Mouse (Mus musculus): ENCODE results near the gene Cxcr5. TPM values are rescaled to one million over a fixed set of nuclear protein-coding genes. Genes with fewer than 3 reads are reported as not detected.
A peak's percentile ranks its signal among the peaks of the same experiment; 100 is the strongest.

Gene Cxcr5
- total RNA-seq, 1 experiment from 2014 or later = 0.18 TPM

DNA sequence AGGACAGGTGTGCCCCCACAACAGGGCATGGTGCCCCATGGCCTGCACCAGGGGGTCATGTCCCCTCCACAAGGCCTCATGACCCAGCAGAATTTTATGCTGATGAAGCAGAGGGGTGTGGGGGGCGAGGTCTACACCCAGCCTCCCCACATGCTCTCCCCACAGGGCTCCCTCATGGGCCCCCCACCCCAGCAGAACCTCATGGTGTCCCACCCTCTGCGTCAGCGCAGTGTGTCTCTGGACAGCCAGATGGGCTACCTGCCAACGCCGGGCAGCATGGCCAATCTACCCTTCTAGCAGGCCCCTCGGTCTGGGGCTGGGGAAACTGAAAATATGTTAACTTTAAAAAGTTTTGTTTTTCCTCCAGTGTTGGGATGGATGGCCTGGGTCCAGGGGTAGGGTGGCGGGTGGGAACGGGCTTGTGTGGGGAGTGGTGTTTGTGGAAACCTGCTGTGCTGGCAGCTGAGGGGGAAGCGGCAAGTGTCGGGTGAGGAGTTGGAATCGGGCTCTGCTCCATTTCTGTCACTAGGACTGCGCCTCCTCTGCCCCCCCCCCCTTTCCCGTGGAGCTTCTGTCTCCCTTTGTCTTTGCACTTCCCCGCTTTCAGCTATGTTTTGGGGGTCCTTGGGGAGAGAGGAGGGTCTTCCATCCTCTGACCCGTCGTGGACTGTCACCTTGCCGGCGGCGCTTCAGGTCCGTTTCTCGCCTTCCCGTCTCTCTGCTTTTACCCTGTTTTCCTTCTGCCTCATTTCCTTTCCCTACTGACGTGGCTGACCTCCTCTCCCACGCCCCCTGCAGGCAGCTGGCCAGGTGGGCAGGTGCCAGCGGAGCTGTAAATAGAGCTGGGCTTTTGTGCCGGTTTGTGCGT is 52.0 kb downstream of the Cxcr5 start:
- peak; percentile 92 for DNase-seq

DNA sequence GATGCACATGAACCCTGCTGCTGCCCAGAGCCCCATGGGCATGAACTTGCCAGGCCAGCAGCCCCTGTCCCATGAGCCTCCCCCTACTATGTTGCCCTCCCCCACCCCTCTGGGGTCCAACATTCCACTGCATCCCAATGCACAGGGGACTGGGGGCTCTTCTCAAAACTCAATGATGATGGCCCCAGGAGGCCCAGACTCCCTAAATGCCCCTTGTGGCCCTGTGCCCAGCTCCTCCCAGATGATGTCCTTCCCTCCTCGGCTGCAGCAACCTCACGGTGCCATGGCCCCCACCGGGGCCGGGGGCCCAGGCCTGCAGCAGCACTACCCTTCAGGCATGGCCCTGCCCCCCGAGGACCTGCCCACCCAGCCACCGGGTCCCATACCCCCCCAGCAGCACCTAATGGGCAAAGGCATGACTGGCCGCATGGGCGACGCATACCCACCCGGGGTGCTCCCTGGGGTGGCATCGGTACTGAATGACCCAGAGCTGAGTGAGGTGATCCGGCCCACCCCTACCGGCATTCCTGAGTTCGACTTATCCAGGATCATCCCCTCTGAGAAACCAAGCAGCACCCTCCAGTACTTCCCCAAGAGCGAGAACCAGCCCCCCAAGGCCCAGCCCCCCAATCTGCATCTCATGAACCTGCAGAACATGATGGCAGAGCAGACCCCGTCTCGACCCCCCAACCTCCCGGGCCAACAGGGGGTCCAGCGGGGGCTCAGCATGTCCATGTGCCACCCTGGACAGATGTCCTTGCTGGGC is 52.8 kb downstream of the Cxcr5 start:
- no peak for DNase-seq

DNA sequence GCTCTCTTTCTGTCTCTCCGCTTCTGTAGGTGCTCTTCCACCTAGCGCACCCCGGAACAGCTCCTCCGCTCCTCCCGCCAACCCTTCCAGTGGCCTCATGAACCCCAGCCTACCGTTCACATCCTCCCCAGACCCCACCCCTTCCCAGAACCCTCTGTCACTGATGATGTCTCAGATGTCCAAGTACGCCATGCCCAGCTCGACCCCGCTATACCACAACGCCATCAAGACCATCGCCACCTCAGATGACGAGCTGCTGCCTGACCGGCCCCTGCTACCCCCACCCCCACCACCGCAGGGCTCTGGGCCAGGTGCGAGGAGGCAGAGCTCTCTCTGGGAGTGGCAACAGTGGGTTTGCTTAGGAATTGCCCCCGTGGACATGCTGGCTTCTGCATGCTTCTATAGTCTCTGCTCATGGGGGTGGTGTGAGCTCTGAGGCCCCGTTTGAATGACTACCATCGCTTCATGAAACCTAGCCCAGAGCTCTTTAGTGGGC is 53.5 kb downstream of the Cxcr5 start:
- DNase-seq = no peak

DNA sequence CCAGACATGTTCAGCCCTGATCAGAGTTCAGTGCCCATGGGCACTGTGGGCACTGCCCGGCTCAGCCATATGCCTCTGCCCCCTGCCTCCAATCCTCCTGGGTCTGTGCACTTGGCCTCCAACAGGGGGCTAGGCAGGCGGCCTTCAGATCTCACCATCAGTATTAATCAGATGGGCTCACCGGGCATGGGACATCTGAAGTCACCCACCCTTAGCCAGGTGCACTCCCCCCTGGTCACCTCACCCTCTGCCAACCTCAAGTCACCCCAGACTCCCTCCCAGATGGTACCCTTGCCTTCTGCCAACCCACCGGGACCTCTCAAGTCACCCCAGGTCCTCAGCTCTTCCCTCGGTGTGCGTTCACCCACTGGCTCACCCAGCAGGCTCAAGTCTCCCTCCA is 54.3 kb downstream of the Cxcr5 start:
- no peak for DNase-seq

DNA sequence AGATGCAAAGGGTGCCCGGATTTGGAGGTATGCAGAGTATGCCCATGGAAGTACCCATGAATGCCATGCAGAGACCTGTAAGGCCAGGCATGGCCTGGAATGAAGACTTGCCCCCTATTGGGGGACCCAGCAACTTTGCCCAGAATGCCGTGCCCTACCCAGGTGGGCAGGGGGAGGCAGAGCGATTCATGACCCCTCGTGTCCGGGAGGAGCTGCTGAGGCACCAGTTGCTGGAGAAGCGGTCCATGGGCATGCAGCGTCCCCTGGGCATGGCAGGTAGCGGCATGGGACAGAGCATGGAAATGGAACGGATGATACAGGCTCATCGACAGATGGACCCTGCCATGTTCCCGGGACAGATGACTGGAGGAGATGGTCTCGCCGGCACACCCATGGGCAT is 55.1 kb downstream of the Cxcr5 start:
- DNase-seq = no peak

DNA sequence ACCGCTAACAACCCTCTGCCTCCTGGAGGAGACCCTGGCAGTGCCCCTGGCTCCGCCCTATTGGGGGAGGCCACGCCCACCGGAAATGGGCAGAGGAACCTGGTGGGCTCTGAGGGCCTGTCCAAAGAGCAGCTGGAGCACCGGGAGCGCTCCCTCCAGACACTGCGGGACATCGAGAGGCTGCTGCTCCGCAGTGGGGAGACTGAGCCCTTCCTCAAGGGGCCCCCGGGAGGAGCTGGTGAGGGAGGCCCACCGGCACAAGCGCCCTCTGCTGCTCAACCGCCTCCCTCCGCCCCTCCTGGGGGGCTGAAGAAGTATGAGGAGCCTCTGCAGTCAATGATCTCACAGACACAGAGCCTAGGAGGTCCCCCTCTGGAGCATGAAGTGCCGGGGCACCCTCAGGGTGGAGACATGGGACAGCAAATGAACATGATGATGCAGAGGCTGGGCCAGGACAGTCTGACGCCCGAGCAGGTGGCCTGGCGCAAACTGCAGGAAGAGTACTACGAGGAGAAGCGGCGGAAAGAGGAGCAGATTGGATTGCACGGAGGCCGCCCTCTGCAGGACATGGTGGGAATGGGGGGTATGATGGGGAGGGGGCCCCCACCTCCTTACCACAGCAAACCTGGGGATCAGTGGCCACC is 55.7 kb downstream of the Cxcr5 start:
- DNase-seq = no peak

DNA sequence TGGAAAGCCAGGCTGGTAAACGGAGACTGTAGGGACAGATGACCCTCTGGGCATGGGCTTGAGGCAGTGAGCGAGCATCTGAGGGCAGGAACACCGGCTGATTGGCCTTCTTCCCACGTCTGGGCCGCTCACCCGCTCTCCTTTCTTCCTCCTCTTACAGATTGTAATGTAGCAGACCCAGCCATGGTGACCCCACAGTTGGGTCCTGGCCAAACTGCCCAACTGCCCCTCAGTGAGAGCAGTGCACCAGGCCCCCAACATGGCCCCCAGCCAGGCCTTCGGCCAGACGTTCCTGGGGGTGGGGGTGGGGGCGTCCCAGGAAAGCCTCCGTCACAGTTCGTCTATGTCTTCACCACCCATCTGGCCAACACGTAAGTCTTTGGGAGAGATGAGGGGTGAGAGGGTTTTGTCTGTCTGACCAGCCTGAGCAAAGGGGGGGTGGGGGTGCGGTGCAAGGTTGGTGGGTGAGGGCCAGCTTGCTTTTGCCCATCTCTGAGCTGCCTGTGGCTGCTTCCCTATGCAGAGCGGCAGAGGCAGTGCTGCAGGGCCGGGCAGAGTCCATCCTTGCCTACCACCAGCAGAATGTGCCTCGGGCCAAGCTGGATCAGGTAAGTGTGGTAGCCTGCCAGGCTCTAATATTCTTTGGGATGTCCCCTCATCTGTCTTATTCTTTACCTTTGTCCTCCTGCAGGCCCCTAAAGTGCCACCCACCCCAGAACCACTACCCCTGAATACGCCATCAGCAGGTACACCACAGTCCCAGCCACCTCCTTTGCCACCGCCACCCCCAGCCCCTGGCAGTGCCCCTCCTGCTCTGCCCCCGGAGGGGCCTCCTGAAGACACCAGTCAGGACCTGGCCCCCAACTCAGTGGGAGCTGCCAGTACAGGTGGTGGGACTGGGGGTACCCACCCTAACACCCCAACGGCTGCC is 56.5 kb downstream of the Cxcr5 start:
- no peak for DNase-seq

DNA sequence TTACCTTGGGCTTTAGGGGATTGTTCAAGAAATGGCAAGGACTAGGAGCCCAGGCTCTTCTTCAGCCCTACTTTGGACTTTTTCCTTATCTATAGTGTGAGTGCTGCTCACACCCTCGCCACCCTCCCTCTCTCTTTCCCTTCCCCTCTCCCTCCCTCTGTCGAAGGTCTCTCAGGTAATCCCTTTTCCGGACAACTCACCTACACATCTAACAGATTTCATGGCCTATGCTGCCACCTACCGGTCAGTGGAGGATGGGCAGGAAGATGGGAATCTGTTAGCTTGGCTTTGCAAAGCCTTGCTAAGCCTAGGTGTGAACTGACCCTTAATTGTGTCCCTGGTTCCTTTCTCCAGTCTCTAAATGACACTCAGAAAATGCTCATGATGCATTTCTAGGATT is 59.7 kb downstream of the Cxcr5 start:
- peak; percentile 77 for DNase-seq

DNA sequence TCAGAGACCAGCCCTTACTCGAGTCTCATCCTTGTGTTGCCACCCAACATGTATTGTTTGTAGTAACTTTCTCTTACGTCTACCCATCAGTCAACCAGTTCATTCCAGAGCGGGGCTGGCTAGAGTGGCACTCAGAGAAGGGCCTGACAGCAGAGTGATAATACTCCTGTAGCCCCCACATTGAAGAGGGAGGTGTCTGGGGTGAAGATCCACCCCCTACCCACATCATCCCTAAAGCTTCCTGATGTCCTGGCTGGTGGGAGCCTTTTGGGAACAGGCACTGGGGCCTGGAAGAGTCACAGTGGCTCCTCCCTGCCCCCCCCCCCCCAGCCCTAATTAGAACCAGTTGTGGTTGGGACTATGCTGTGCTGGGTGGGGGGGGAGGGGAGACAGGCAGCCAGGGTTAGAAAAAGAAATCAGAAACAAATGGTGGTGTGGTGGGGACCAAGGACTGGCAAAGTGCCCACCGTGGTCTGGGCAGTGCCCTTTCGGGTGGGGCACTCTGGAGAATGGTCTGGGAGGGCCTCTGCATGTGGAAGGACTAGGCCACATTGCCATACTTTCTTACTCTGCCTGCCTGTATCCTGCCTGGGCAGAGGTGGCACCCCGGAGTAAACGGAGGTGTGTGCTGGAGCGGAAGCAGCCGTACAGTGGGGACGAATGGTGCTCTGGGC is 60.3 kb downstream of the Cxcr5 start:
- DNase-seq = no peak

DNA sequence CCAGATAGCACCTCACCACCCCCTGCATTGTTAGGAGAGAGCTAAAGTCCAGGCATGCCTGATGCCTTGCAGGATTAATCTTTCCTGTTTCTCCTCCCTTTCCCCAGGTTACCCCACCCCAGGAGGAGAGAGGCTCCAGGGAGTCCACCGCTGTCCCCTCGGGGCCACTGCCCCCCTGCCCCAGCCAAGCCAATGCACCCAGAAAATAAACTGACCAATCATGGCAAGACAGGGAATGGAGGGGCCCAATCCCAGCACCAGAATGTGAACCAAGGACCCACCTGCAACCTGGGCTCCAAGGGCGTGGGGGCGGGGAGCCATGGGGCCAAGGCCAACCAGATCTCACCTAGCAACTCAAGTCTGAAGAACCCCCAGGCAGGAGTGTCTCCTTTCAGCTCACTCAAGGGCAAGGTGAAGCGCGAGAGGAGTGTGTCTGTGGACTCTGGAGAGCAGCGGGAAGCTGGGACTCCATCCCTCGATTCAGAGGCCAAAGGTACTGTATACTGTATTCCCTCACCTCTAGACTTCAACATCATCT is 61.0 kb downstream of the Cxcr5 start:
- DNase-seq = no peak

DNA sequence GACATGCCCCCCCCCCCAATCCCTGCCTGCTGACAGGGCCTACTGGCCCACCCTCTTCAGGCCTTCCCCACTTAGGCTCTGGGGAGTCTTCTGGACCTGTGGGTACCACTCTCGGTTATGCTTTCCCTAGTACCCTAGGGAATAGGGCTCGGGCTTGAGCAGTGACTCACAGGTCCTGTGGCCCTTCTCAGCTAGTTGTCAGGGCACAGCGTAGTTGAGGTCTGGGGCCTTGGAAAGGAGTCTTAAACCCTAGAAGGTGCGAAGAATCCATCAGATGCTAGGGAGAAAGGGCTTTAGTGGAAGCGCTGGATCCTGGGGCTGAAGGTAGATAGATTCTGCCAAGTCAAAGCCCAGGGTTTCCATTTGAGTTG is 61.5 kb downstream of the Cxcr5 start:
- DNase-seq = no peak

DNA sequence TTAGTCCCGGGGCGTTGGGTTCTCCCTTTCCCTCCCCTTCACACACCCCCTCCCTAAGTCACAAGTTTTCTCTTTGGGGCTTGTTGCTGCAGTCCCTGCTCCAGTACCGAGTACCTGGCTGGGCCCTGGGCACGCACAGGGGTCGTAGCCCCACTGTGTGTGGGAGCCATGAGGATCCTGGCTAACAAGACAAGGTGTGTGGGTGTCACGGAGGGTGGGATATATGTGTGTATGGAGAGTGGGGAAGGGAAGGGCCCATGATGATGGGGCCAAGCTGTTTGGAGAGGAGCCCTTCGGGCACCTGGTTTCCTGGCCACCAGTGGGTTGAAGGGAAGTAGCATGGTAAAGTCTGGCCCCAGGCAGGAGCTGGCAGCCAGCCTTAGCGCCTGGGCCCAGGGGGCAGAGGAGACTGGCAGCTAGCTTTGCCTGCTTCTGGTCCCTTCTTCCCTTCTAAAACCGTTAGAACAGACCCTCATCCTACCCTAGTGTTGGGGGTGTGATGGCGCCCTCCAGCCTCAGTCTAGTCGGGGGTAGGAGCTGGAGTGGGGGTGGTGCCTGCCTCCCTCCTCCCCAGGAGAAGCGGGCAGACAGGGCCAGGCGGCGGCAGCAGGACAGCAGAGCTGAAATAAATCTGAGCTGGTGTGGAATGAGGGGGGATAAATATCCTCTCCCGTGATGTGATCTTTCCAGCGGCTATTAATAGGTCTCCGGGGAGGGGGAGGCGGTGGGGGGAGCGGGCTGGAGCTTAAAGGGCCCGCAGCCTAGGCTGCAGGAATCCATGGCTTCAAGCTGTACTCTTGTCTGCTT is 62.1 kb downstream of the Cxcr5 start:
- DNase-seq = no peak

DNA sequence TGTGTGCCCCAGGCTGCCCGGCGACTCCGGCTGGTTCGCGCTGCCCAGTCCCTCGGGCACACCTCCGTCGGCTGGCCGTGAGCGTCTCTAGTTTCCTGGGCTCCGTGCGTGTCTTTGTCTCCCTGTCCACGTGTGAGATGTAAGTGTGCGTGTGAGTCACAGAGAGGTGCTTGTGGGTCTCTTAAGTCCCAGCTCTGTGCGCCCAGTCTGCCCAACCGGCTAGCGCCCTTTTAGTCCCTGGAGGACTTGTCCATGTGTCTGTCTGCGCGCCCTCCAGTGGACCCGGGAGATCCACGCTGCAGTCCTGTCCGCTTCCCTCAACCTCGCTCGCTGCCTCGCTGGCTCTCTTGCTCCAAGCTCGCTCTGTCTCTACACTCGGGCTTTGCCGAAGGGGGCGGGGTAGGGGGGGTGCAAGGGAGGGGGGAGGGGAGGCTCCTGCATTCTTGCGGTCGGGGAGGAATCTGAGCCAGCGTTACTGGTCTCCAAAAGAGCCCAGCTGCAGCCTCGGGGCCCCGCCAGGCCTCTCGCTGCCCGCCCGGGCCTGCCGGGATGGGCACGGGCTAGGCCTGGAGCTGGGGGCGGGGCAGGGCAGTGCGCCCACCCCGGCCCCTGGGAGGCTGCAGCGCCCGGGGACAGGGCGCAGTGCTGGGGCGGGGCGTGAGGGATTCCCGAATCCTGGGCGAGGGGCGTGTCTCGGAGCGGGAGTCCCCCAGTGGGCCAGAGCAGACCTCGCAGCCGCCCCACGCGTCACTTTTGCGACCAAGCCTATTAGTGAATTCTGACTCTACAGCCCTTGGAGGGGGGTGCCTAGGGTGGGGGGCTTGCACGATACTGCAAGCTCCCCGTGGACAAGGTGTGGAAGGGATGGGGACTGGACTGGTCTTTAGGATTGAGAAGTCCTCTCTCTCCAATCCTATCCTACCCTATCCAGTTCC is 63.0 kb downstream of the Cxcr5 start:
- peak; percentile 79 for DNase-seq

DNA sequence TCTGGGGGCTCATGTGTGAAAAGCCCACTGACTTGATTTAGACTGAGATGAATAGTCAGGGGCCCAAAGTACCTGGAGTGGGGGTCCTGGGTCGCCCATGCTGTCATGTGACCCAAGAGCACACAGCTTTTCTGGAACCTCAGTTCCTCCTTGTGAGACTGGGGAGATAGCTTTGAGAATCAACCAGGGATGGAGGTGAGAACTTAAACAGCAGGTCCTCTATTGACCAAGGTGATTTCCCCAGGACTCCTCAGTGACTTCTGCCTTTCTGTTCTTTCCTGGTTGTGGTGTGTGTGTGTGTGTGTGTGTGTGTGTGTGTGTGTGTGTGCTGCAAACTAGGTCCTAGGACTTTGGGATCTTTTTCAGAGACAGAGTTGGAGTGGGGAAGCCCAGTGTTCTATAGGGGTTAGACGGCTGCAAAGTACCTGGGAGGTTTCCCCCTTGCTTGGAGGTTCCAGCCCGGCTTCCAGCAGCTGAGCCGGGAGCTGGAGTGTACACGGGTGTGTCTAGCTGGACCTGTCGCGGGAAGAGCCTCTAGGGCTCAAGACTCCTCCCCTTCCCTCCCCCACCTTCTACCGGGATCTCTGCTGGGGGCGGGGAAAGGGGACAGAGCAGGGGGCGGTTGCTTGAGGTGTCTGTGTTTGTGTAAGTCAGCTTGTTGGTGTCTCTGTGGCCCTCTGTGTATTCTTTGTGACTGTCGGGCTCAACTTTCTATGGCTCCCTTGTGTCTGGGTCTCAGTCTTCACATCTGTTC is 63.9 kb downstream of the Cxcr5 start:
- DNase-seq = peak; percentile 22

DNA sequence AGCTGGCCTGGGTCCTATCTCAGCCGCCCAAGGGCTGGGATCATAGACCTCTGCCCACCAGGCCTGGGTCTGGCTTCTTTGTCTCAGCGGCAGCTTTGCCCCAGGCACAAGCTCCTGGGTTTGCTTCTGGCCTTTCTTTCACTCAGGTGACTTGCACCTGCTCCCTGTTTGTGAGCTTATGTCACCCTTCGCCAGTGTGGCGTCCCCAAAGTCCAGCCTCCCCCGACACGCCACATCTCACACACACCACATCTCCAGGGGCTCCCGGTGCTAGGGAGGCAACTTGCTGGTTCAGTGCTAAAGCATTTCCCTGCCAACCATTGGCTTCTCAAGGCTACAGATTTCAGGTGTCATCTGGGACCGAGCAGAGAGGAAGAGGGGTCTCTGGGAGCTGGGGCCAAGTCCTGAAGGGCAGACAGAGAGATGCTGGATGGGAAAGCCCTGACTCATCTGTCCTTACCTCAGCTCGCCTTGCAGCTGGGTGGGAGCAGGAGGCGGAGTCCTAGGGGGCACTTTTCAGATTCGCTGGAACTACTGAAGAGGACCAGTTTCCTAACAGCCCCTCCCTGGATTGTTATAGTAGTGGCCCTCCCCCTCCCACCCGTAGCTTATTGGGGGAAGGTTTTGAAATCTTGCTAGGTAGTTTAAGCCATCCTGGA is 64.7 kb downstream of the Cxcr5 start:
- DNase-seq = no peak

DNA sequence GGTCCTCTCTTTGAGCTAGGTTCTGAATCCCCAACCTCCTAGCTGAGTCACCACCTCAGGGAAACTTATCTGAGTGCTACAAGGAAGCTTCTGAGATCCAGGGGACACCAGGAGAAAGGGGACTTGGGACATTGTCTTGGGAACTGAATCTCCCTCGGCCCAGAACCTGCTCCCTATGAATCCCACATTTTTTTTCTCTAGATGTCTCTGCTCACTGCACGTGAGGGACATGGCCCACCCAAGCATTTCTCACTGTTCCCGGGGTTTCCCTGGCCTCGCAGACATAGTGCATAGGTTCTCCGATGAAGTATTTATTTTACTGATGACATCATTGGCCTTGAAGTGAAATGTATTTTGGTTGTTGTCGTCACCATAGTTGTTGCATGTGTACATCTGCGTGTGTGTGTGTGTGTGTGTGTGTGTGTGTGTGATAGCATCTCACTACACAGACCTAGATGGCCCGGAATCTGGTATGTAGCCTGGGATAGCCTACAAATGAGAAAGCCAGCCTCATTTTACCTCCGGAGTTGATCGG is 65.8 kb downstream of the Cxcr5 start:
- DNase-seq = no peak
